Mouse (Mus musculus) small intestine, adult 2 months (tissue): ENCODE results near the gene Dchs2.

Experiments used
- CTCF ChIP-seq: fragments of 200-500 bp; IDR thresholded peaks from 2 replicates; pipeline ENCODE4 v1.5.1; 2012; ENCODE audit warnings: low read depth, mild to moderate bottlenecking, control low read depth, inconsistent platforms, low read length, moderate library complexity, mixed read lengths; ENCODE audit not compliant: insufficient replicate concordance, insufficient read length; ENCODE audit errors: extremely low read depth
- POLR2A ChIP-seq: fragments of 200-500 bp; IDR thresholded peaks from 2 replicates; pipeline ENCODE4 v1.6.1; 2012; ENCODE audit warnings: low read depth, mild to moderate bottlenecking, control low read depth, inconsistent platforms, low read length, moderate library complexity

DNA sequence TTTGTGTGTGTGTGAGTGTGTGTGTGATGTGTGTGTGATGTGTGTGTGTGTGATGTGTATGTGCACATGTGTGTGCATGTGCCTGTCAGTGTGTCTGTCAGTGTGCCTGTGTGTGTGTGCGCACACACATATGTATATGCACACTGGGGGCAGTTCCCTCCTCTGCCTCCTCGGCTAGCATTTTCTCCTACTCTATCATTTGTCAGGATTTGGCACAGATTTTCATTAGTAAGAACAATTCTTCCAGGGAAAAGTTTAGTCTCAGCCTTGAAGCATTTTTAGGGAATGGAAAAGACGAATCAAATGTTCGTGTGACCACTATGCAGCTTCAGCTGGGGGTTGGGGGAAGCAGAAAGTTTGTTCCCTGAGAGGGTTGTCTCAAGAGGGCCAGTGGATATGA is 28.4 kb downstream of the Dchs2 start:
- TF ChIP-seq CTCF (no peak), POLR2A (no peak)
